Mouse (Mus musculus): ENCODE results near the gene Vmn1r22.
A peak's percentile ranks its signal among the peaks of the same experiment; 100 is the strongest.
"Not testable (repeated sequence)": the region's sequence is repeated elsewhere in the genome, so short reads cannot be mapped to it uniquely, and the experiment has no call there.

Vmn1r22 gene

GRCm38 (mm10) chr6:57907928-57908327, at the start of gene Vmn1r22:
Vmn1r22 (minus strand) TSS chr6:57908028.
- DNase-seq: no peak

- no peak for DNase-seq
Observed at GRCm38 (mm10) chr6:57926738-57927137, 18.9 kb upstream of the Vmn1r22 start, which contains the start of gene Vmn1r23. Vmn1r23 (minus strand) TSS chr6:57926838.

- DNase-seq: peak; percentile 27
Observed at GRCm38 (mm10) chr6:57859043-57860042, 48.5 kb downstream of the Vmn1r22 start.

- not testable (repeated sequence) for DNase-seq
Observed at GRCm38 (mm10) chr6:57851177-57851576, 56.7 kb downstream of the Vmn1r22 start.

GRCm38 (mm10) chr6:57850286-57850685, 57.5 kb downstream of the Vmn1r22 start, which contains the start of gene Vmn1r21:
Vmn1r21 (minus strand) TSS chr6:57850343.
- no peak for DNase-seq

Measured in cerebellum, adult 9-10 months (tissue).